Mouse (Mus musculus): Measurements from ENCODE around the gene Gm45717. TPM values are rescaled to one million over a fixed set of nuclear protein-coding genes. Genes with fewer than 3 reads are reported as not detected.

Gene Gm45717
- not detected in 2 replicates for polyA plus RNA-seq (2015; fragmentation: Nextera tagmentation; extraction: Ambion mirVana)

GRCm38 (mm10) chr7:140955758-140956555, at the start of gene Gm45717, which contains the start of gene Ifitm2:
Gm45717 (minus strand) TSS chr7:140955937.
Ifitm2 (minus strand) TSS chr7:140955987.

GRCm38 (mm10) chr7:140966921-140967320, 11.2 kb upstream of the Gm45717 start, which contains the start of gene Ifitm1:
Ifitm1 (plus strand) TSS chr7:140967221.

GRCm38 (mm10) chr7:140949824-140950530, 5.8 kb downstream of the Gm45717 start, which contains the start of gene Ifitm5:
Ifitm5 (minus strand) TSS chr7:140950291.

GRCm38 (mm10) chr7:140941222-140942051, 14.3 kb downstream of the Gm45717 start, which contains the start of gene Pgghg:
Pgghg (plus strand) TSS chr7:140941391.

GRCm38 (mm10) chr7:140920418-140921029, 35.2 kb downstream of the Gm45717 start, which contains the start of gene Nlrp6:
Nlrp6 (plus strand) TSS chr7:140920902.

GRCm38 (mm10) chr7:140900220-140900619, 55.5 kb downstream of the Gm45717 start, which contains the start of gene Cox8b:
Cox8b (minus strand) TSS chr7:140900446.

Other genes starting within 250 kb of the Gm45717 start
- 0.29 and 13.1 TPM in 2 replicates for gene Cyp2e1, start 192.2 kb downstream of the Gm45717 start, polyA plus RNA-seq (2015; fragmentation: Nextera tagmentation; extraction: Ambion mirVana)
- 0.21 TPM in 1 of 2 replicates, not detected in the other for gene Syce1, start 168.1 kb downstream of the Gm45717 start, polyA plus RNA-seq (2015; fragmentation: Nextera tagmentation; extraction: Ambion mirVana)
- 0.11 and 0.14 TPM in 2 replicates for gene Zfp941, start 133.8 kb downstream of the Gm45717 start, polyA plus RNA-seq (2015; fragmentation: Nextera tagmentation; extraction: Ambion mirVana)
- gene Urah, start 120.9 kb downstream of the Gm45717 start, polyA plus RNA-seq (2015; fragmentation: Nextera tagmentation; extraction: Ambion mirVana), result 5.0 TPM in 1 of 2 replicates, not detected in the other
- gene Scgb1c1, start 110.4 kb downstream of the Gm45717 start, polyA plus RNA-seq (2015; fragmentation: Nextera tagmentation; extraction: Ambion mirVana), result not detected in 2 replicates
- not detected in 2 replicates for gene Odf3, start 108.1 kb downstream of the Gm45717 start, polyA plus RNA-seq (2015; fragmentation: Nextera tagmentation; extraction: Ambion mirVana)
- not detected in 2 replicates for gene Gm45785, start 99.6 kb downstream of the Gm45717 start, polyA plus RNA-seq (2015; fragmentation: Nextera tagmentation; extraction: Ambion mirVana)
- 40.2 and 42.3 TPM in 2 replicates for gene Ric8a, start 99.0 kb downstream of the Gm45717 start, polyA plus RNA-seq (2015; fragmentation: Nextera tagmentation; extraction: Ambion mirVana)
- 35.0 and 37.4 TPM in 2 replicates for gene Bet1l, start 98.4 kb downstream of the Gm45717 start, polyA plus RNA-seq (2015; fragmentation: Nextera tagmentation; extraction: Ambion mirVana)
- gene Psmd13, start 74.0 kb downstream of the Gm45717 start, polyA plus RNA-seq (2015; fragmentation: Nextera tagmentation; extraction: Ambion mirVana), result 170 and 182 TPM in 2 replicates
- 28.6 and 32.3 TPM in 2 replicates for gene Sirt3, start 73.6 kb downstream of the Gm45717 start, polyA plus RNA-seq (2015; fragmentation: Nextera tagmentation; extraction: Ambion mirVana)
- gene Cox8b, start 55.5 kb downstream of the Gm45717 start, polyA plus RNA-seq (2015; fragmentation: Nextera tagmentation; extraction: Ambion mirVana), result 998 and 1,212 TPM in 2 replicates
- gene Nlrp6, start 35.0 kb downstream of the Gm45717 start, polyA plus RNA-seq (2015; fragmentation: Nextera tagmentation; extraction: Ambion mirVana), result 0.02 and 0.06 TPM in 2 replicates
- gene Pgghg, start 14.5 kb downstream of the Gm45717 start, polyA plus RNA-seq (2015; fragmentation: Nextera tagmentation; extraction: Ambion mirVana), result 8.7 and 9.2 TPM in 2 replicates
- 1.2 and 2.4 TPM in 2 replicates for gene Ifitm5, start 5.6 kb downstream of the Gm45717 start, polyA plus RNA-seq (2015; fragmentation: Nextera tagmentation; extraction: Ambion mirVana)
- gene Ifitm2, start 50 bp upstream of the Gm45717 start, polyA plus RNA-seq (2015; fragmentation: Nextera tagmentation; extraction: Ambion mirVana), result 680 and 694 TPM in 2 replicates
- gene Ifitm1, start 11.3 kb upstream of the Gm45717 start, polyA plus RNA-seq (2015; fragmentation: Nextera tagmentation; extraction: Ambion mirVana), result 12.1 and 16.9 TPM in 2 replicates
- gene Ifitm3, start 54.8 kb upstream of the Gm45717 start, polyA plus RNA-seq (2015; fragmentation: Nextera tagmentation; extraction: Ambion mirVana), result 250 and 252 TPM in 2 replicates
- gene Ifitm6, start 62.0 kb upstream of the Gm45717 start, polyA plus RNA-seq (2015; fragmentation: Nextera tagmentation; extraction: Ambion mirVana), result 0.56 and 1.0 TPM in 2 replicates
- not detected in 2 replicates for gene Gm17387, start 73.2 kb upstream of the Gm45717 start, polyA plus RNA-seq (2015; fragmentation: Nextera tagmentation; extraction: Ambion mirVana)
- 0.56 TPM in 1 of 2 replicates, not detected in the other for gene B4galnt4, start 105.2 kb upstream of the Gm45717 start, polyA plus RNA-seq (2015; fragmentation: Nextera tagmentation; extraction: Ambion mirVana)
- gene Pkp3, start 122.3 kb upstream of the Gm45717 start, polyA plus RNA-seq (2015; fragmentation: Nextera tagmentation; extraction: Ambion mirVana), result 0.46 and 4.1 TPM in 2 replicates
- 2.8 and 3.8 TPM in 2 replicates for gene Sigirr, start 144.6 kb upstream of the Gm45717 start, polyA plus RNA-seq (2015; fragmentation: Nextera tagmentation; extraction: Ambion mirVana)
- 0.93 TPM in 1 of 2 replicates, not detected in the other for gene Ano9, start 161.9 kb upstream of the Gm45717 start, polyA plus RNA-seq (2015; fragmentation: Nextera tagmentation; extraction: Ambion mirVana)
- 29.8 and 34.4 TPM in 2 replicates for gene Ptdss2, start 166.4 kb upstream of the Gm45717 start, polyA plus RNA-seq (2015; fragmentation: Nextera tagmentation; extraction: Ambion mirVana)
- gene Rnh1, start 216.9 kb upstream of the Gm45717 start, polyA plus RNA-seq (2015; fragmentation: Nextera tagmentation; extraction: Ambion mirVana), result 80.7 and 92.6 TPM in 2 replicates
- gene Hras, start 238.1 kb upstream of the Gm45717 start, polyA plus RNA-seq (2015; fragmentation: Nextera tagmentation; extraction: Ambion mirVana), result 168 and 179 TPM in 2 replicates
- gene Lrrc56, start 238.2 kb upstream of the Gm45717 start, polyA plus RNA-seq (2015; fragmentation: Nextera tagmentation; extraction: Ambion mirVana), result 2.4 and 3.6 TPM in 2 replicates

All from skeletal muscle tissue, postnatal 0 days (tissue).